Mouse (Mus musculus): ENCODE data around the gene Farsb.

The Farsb gene

GRCm38 (mm10) chr1:78483430-78483829, 5.3 kb downstream of the Farsb start:
- no peak for DNase-seq

DNA sequence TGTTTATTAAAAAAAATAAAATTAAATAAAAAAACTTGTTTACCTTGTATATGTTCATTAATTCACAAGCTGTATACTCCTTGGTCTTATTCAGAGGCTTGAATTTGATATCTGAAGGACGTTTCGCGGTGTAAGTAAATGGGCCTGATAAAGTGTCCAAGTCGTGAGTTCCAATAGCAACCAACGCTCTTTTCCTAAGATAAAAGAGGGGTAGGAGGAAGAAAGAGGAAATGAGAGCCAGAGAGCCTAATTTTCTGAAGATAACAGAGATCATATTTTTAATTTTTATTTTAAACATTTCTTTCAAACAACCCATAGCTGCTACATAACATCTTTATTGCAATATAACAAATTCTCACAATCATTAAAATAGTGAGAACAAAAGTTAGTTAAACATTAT, 16.3 kb downstream of the Farsb start:
- no peak for DNase-seq

DNA sequence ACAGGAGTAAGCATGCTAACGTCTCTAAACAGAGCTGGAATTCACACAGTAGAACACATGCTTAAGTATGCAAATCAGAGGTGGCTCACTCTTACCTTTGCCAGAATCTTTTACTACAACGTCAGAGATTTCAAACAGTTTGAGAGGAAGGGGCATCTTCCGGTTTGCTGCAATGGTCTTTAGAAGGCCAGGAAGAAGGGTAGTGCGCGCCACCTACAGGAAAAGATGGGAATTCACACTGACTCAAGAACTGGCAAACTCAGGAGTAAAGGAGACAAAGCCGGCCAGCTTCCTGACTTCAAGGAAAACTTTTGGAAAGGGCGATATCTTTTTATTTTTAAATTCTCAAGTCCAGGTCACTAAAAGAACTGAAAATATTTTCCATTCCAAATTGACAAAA, 34.0 kb downstream of the Farsb start:
- peak; percentile 57 for DNase-seq

DNA sequence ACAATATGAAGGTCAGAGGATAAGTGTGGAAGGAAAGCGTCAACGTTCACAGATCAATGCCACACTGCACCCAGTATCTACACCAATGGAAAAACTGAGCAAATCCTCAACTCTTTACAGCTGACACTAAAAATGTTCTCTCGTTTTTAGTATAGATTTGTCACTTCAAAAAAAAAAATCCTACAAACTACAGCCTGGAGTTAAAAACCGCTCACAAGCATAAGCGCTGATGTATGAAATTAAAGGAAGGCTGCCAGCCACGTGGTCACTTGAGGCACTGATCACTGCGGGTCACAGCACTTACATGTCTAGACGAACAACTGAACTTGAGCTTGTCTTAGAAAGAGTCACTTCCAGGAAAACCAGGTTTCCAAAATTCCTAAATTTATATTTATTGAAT, 34.8 kb downstream of the Farsb start:
- DNase-seq, result no peak

DNA sequence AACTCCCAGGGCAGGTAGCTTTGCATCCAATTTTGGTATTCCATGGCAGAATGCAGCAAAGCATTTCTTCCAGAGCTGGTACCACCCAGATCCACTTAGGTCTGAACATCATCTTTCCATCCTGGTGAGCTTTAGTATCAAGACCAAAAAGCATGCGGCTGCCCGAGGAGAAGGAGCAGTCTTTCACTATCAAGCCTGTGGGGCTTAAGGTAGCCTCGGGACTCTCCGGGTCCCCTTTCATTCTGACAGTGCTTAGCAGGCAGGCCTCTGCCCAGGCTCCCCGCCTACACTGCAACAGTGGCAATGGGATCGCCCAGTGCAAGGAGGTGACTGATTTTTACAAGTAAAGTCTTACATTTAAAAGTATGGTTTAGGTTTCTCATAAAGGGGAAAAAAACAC, 36.2 kb downstream of the Farsb start:
- no peak for DNase-seq

DNA sequence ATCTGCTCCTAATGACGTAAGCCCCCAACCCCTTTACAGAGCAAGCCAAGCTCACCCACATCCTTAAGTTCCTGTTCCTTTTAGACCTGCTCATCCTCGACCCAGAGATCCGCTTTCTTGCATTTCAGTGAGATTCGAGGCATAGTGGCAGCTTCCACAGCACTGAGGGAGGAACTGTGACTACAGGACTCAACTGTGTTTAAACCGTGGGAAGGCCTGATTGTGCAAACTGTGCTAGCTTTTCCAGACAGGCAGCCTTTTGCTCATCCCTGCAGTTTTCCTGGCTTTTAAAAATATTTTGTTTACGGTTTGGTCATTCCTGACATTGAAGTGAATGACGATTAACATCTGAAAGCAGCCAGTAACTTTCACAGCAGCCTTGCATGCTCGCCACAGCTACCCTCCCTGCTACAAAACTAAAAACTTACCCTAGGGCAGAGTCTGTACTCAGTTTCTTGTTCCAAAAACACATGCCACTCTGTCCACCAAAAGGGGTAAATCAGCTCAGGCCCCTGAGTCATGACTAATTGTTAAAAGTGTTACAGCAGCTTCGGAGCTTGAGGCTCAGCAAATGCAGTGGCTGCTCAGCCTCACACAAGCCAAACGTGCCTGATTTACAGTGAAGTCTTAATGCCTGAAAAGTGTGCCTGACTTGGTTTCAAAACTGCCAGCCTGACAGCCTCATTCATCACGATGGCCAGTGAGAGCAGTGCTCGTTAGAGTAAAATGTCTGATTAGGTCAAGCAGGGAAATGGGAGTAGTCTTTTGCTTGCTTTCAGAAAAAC, 37.4 kb downstream of the Farsb start:
- no peak for DNase-seq

GRCm38 (mm10) chr1:78448091-78448490, 40.6 kb downstream of the Farsb start:
- no peak for DNase-seq

DNA sequence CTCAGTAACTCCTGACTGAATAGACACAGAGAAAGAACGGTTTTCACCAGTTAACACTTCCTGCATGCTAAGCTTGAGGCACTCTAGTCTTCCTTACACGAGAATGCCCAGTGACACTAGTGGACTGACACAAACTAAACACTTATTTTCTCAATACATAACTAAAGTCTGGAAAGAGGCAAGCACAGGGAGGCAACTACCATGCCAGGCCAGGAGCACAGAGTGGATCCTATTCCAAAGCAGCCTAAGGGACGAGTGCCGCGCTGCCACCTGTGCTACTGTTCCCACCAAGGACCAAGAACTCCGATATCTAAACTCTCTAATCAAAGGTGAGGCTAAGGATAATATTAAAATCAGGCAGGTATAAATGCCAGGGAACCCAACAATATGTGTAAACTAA, 42.0 kb downstream of the Farsb start:
- DNase-seq, result no peak

DNA sequence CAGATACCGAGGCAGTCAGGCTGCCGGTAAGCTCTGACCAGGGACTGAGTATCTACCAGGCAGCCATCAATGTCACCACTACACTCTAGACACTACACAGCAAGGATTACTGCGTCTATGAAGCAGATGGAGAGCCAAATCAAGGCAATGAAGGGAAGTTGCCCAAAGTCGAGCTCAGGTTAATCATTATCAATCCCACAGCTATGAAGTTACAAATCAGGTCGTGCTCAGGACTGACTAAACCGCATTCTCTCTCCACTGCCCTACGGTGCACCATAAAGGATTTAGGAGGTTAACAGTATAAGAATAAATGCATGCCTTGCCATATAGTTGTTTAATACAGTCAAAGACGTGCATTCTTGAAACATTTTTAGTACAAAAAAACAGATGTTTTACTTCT, 42.5 kb downstream of the Farsb start:
- no peak for DNase-seq

GRCm38 (mm10) chr1:78443056-78443455, 45.6 kb downstream of the Farsb start:
- DNase-seq, result no peak

GRCm38 (mm10) chr1:78440716-78441115, 48.0 kb downstream of the Farsb start:
- no peak for DNase-seq

DNA sequence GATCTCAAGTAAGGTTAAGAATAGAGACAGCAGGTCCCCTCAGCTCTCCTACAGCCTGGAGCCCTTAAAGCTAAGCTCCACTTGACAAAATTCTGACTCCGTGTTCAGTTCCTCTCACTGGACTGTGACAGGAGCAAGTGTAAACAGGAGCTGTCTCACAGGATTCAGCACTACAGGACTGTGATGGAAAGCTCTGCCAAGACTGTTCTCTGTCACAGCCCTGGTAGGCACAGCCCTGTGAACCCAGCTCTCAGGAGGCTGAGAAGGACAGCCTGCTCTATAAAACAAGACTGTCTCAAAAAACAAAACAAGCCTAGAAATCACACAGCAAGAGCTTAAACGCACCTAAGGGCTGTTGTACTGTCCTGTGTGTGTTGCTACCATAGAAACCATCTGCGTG, 51.5 kb downstream of the Farsb start:
- DNase-seq, result no peak

- no peak for DNase-seq
Measured at GRCm38 (mm10) chr1:78436445-78436844, 52.3 kb downstream of the Farsb start.

- DNase-seq, result no peak
Measured at GRCm38 (mm10) chr1:78435967-78436366, 52.7 kb downstream of the Farsb start.

- DNase-seq, result no peak
Measured at GRCm38 (mm10) chr1:78433472-78433871, 55.2 kb downstream of the Farsb start.

GRCm38 (mm10) chr1:78428851-78429250, 59.8 kb downstream of the Farsb start:
- no peak for DNase-seq

DNA sequence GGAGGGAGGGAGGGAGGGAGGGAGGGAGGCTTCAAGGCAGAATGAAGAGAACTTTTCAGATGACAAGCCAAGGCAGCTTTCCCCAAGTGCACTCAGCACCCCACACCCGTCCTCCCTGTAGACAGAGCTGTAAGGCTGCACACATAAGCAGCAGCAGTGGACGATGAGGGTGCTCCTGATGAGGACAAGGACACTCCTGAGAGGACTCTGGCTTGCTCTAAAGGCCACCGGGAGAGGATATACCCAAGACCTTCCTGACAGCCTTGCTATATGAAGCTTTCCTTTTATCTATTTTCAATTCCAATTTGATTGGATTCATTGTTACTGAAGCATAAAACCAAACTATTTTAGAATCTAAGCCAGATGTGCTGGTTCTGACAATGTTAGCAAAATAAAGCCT, 61.9 kb downstream of the Farsb start:
- no peak for DNase-seq

DNA sequence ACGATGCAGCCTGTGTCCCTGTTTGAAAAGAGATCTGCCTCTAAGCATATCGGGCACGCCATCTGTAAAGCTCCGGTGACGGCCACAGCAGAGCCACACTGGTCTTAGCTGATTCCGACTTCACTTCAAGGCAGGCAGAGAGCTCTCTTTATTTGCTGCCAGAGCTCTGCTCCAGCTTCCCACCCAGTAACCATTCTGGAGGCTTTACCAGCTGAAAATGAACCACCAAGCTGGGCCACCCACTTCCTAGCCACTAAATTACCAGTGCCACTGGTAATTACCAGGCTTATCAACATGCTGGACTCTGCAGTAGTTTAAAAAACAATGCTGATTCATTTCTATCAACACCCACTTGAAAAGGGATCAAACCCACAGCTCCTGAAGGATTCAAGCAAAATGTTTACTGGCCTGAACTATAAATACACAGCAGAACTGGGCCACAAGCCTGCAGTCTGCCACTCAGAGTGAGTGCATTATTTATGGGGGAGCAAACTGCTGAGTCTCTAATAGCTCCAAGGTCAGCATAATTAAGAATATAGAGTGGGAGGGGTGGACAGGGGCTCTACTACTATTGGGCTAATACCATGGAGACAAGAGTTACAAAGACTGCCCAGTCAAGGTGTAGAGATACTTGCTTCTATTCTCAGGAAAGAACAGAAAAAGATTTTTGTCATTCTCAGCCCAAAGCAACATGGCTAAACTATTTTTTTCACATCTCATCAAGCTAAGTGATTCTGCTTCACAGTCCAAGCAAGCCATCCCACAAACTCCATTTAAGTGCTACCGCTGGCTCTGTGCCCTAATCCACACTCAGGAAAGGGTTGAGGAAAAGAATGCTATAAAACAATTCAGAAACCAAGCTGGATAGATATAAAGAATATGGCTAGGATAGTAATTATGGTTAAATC, 62.6 kb downstream of the Farsb start:
- no peak for DNase-seq

- DNase-seq, result no peak
Measured at GRCm38 (mm10) chr1:78425309-78425708, 63.4 kb downstream of the Farsb start.

DNA sequence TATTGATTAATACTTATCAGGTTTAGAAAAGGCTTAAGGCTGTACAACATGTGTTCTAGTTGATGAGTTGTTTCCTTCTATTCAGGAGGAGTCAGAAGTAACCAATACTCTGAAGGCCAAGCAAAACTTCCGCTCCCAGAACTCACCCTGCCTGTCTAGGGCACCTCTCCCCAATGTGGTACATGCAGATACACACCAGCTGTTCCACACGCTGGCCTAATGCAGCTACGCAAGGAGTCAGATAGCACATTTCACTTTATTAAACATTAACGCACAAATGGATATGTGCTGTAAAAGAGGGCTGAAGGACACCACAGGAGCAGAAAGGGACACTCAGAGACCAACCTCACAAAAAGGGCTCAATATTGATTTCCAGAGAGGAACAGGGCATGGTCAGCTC, 63.8 kb downstream of the Farsb start:
- no peak for DNase-seq

- DNase-seq, result no peak
Measured at GRCm38 (mm10) chr1:78422576-78422975, 66.1 kb downstream of the Farsb start.

DNA sequence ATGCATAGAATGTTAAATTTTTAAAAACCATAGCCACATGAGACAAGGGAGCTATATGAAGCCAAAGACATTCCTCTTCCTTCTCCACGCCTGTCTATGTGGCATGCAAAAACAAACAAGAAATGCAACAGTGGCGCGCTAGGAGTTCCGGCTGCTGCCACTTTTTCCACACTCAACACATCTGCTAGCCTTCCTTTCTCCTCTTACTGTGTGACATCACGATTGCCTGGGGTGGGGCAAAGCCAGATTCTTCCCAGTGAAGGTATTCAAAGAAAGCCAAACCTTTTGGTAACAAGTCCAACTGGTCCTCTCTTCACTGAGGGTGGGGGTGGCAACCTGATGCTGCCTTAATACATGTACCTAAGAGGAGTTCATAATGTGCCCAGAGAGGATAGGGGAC, 66.9 kb downstream of the Farsb start:
- no peak for DNase-seq

DNA sequence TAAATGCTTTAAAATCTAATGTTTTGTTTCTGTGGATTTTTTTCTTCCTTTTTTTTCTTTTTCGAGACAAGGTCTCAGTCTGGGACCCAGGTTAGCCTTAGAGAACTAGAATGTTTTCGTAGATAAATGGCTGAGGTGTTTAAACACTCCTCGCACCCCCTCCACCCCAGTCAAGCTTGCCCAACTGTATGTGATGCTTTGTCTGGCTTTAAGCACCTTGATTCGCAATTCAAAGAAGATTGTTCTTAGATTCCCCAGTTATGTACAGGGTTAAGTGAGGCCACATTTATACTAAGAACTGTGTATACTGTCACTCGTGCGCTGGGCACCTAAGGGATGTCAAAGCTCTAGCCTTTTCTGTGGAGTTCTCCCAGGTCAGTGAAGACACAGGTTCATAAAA, 68.4 kb downstream of the Farsb start:
- no peak for DNase-seq

DNA sequence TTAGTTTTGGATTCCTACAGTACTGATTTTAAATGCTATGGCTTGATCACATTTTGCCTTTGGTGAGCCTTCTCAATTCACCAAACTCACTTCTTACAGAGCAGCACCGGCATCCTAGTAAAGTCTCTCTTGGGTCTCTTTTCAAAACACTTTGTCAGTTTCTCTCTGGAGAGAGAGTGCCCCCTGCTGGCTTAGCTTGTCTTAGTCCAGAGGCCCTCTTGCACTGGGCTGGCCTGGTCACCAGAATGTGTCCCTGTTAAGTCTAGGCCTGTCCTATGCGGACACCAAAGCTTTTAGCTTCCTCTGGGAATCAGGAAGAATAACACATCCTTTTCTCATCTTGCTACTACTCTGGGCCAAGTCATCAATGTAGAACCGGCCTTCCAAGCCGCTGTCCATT, 69.1 kb downstream of the Farsb start:
- DNase-seq, result peak; percentile 87
